Mouse (Mus musculus) midbrain, embryonic 12.5 days (tissue): ENCODE data around the gene Vmn1r196. TPM values are rescaled to one million over a fixed set of nuclear protein-coding genes. Genes with fewer than 3 reads are reported as not detected.

Source experiments
- polyA plus RNA-seq: library from polyadenylated mRNA; unstranded; fragments of >200 nt; fragmentation: Nextera tagmentation; extraction: Ambion mirVana; gene quantifications from 2 replicates; pipeline ENCODE4 v1.2.1, GENCODE M21; 2016

Vmn1r196 gene
- polyA plus RNA-seq, 1 experiment from 2014 or later, result not detected

Other genes starting within 250 kb of the Vmn1r196 start
- gene Hist1h4i, start 248.6 kb upstream of the Vmn1r196 start, polyA plus RNA-seq, result 34.4 and 38.6 TPM in 2 replicates
- gene Hist1h2ag, start 247.0 kb upstream of the Vmn1r196 start, polyA plus RNA-seq, result 62.2 and 69.7 TPM in 2 replicates
- 13.1 and 15.4 TPM in 2 replicates for gene Hist1h2bj, start 246.7 kb upstream of the Vmn1r196 start, polyA plus RNA-seq
- gene Vmn1r188, start 205.5 kb upstream of the Vmn1r196 start, polyA plus RNA-seq, result not detected in 2 replicates
- not detected in 2 replicates for gene Vmn1r189, start 184.1 kb upstream of the Vmn1r196 start, polyA plus RNA-seq
- gene Vmn1r191, start 106.0 kb upstream of the Vmn1r196 start, polyA plus RNA-seq, result not detected in 2 replicates
- gene Vmn1r192, start 98.8 kb upstream of the Vmn1r196 start, polyA plus RNA-seq, result not detected in 2 replicates
- not detected in 2 replicates for gene Vmn1r193, start 66.8 kb upstream of the Vmn1r196 start, polyA plus RNA-seq
- gene Vmn1r194, start 45.7 kb upstream of the Vmn1r196 start, polyA plus RNA-seq, result not detected in 2 replicates
- not detected in 2 replicates for gene Vmn1r195, start 19.4 kb upstream of the Vmn1r196 start, polyA plus RNA-seq
- gene Vmn1r197, start 34.7 kb downstream of the Vmn1r196 start, polyA plus RNA-seq, result not detected in 2 replicates
- not detected in 2 replicates for gene Vmn1r198, start 60.4 kb downstream of the Vmn1r196 start, polyA plus RNA-seq
- gene Vmn1r199, start 89.9 kb downstream of the Vmn1r196 start, polyA plus RNA-seq, result not detected in 2 replicates
- gene Vmn1r200, start 100.5 kb downstream of the Vmn1r196 start, polyA plus RNA-seq, result not detected in 2 replicates
- not detected in 2 replicates for gene Vmn1r201, start 182.0 kb downstream of the Vmn1r196 start, polyA plus RNA-seq
- gene Vmn1r202, start 215.5 kb downstream of the Vmn1r196 start, polyA plus RNA-seq, result not detected in 2 replicates
- not detected in 2 replicates for gene Vmn1r203, start 228.2 kb downstream of the Vmn1r196 start, polyA plus RNA-seq